Mouse (Mus musculus) liver, adult 2 months (tissue): ENCODE data around the gene Tgfbi. TPM values are rescaled to one million over a fixed set of nuclear protein-coding genes. Genes with fewer than 3 reads are reported as not detected.

Experiments
- DNase-seq: peaks from one replicate; pipeline ENCODE4 v3.0.0-alpha.2; 2011; ENCODE audit warnings: low read depth, low spot score; ENCODE audit errors: extremely low read depth
- H3K27ac ChIP-seq: fragments of 200-500 bp; replicated peaks from 2 replicates; pipeline ENCODE4 v1.5.1; 2012; ENCODE audit warnings: low read depth, mild to moderate bottlenecking, control low read depth, inconsistent platforms, low read length; ENCODE audit not compliant: insufficient read depth
- H3K27me3 ChIP-seq: fragments of 200-500 bp; 2 replicates; pipeline ENCODE4 v1.6.1; 2012; ENCODE audit warnings: mild to moderate bottlenecking, moderate library complexity, low read length, inconsistent platforms; ENCODE audit not compliant: control insufficient read depth, insufficient read depth
- H3K36me3 ChIP-seq: fragments of 200-500 bp; 2 replicates; pipeline ENCODE4 v1.6.1; 2012; ENCODE audit warnings: low read length, inconsistent platforms; ENCODE audit not compliant: control insufficient read depth, insufficient read depth
- H3K4me1 ChIP-seq: fragments of 200-500 bp; 2 replicates; pipeline ENCODE4 v1.6.1; 2011; ENCODE audit warnings: low read length; ENCODE audit not compliant: control insufficient read depth, insufficient read depth
- H3K4me3 ChIP-seq: fragments of 200-500 bp; 2 replicates; pipeline ENCODE4 v1.5.1; 2011; ENCODE audit warnings: low read depth, mild to moderate bottlenecking, control low read depth, low read length, moderate library complexity; ENCODE audit not compliant: insufficient read depth
- H3K79me2 ChIP-seq: fragments of 200-500 bp; 2 replicates; pipeline ENCODE4 v1.6.1; 2012; ENCODE audit warnings: inconsistent platforms, mild to moderate bottlenecking, low read length, moderate library complexity; ENCODE audit not compliant: control insufficient read depth, insufficient read depth
- H3K9ac ChIP-seq: fragments of 200-500 bp; 2 replicates; pipeline ENCODE4 v1.6.1; 2012; ENCODE audit warnings: low read depth, mild to moderate bottlenecking, control low read depth, inconsistent platforms, low read length
- CTCF ChIP-seq: fragments of 200-500 bp; IDR thresholded peaks from 2 replicates; pipeline ENCODE4 v1.5.1; 2011; ENCODE audit warnings: low read depth, low read length, control low read depth
- POLR2A ChIP-seq: fragments of 200-500 bp; IDR thresholded peaks from 2 replicates; pipeline ENCODE4 v1.6.1; 2011; ENCODE audit warnings: low read length, control low read depth; ENCODE audit not compliant: insufficient read depth; ENCODE audit errors: extremely low read depth
- WGBS: fragments of 180-500 bp; shearing (Covaris S2); methylation state at CpG from one replicate; pipeline ENCODE4 v1.1.7; 2018; 5-methylcytosine and 5-hydroxymethylcytosine counted together
- polyA plus RNA-seq: library from polyadenylated mRNA; depleted of rRNA; stranded (reverse); fragments of >200 nt; gene quantifications from 2 replicates; pipeline ENCODE4 v1.2.3, GENCODE M21; 2012
- total RNA-seq: library from RNA; depleted of rRNA; stranded (reverse); fragments of >200 nt; gene quantifications from 2 replicates; pipeline ENCODE4 v1.2.3, GENCODE M21; 2014

The Tgfbi gene
- total and polyA plus RNA-seq, 2 experiments = 27.2 to 34.3 TPM

DNA sequence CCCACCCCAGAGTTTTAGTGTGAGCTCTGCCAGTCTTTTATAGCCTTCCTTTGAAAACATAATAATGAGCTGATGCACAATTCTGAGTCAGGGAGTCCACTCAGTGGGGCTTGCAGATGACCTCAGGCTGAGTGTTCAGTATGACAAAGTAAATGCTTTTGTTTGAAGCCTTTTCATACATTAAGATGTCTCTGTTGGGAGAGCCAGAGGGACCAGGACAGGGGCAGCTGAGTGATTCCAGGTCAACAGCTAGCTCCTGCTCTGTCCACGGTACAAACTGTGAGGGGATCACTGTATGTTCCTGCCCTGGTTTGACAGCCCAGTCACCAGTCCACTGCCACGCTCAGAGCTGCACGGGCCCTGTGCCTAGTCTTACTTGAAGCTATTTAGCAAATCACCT is 26.6 kb upstream of the Tgfbi start:
- no peaks in the 10 kb centered on the region for H3K79me2 ChIP-seq
- H3K27me3 ChIP-seq = no peaks in the 10 kb centered on the region
- no peaks in the 10 kb centered on the region for H3K36me3 ChIP-seq
- no peaks in the 10 kb centered on the region for H3K4me1 ChIP-seq
- H3K4me3 ChIP-seq = no peak overlapping the region
- no peak overlapping the region for H3K9ac ChIP-seq
- no peak for TF ChIP-seq POLR2A
- no peak for TF ChIP-seq CTCF
- 94% methylated on average over 3 of the region's 3 CpGs for WGBS
- no peak overlapping the region for H3K27ac ChIP-seq
- DNase-seq = no peak

DNA sequence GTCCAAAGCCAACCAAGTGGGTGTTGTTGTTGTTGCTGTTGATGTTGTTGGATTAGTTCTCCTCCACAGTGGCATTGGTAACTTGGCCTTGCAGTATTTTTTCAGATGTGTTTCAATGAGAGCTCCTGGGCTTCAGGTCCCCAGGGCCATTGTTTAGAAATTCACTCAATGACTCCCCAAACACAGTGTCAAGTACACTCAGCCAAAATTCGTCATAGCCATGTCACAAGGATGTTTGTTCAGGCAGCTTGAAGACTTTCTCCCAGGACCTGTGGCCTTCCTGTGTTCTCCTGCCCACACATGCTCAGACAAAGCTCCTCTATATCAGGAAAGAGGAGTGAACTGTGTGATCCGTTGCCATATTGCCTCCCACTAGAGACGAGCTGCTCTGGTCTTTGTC is 23.3 kb upstream of the Tgfbi start:
- Histone ChIP-seq H3K79me2 (no peaks in the 10 kb centered on the region), H3K4me3 (no peak overlapping the region), H3K27me3 (no peaks in the 10 kb centered on the region), H3K36me3 (no peaks in the 10 kb centered on the region), H3K9ac (no peak overlapping the region), H3K4me1 (no peaks in the 10 kb centered on the region; the same call in 1 of the 2 replicates), H3K27ac (no peak overlapping the region)
- TF ChIP-seq POLR2A (no peak), CTCF (no peak)
- DNase-seq = no peak
- 82% methylated on average over 3 of the region's 3 CpGs for WGBS

DNA sequence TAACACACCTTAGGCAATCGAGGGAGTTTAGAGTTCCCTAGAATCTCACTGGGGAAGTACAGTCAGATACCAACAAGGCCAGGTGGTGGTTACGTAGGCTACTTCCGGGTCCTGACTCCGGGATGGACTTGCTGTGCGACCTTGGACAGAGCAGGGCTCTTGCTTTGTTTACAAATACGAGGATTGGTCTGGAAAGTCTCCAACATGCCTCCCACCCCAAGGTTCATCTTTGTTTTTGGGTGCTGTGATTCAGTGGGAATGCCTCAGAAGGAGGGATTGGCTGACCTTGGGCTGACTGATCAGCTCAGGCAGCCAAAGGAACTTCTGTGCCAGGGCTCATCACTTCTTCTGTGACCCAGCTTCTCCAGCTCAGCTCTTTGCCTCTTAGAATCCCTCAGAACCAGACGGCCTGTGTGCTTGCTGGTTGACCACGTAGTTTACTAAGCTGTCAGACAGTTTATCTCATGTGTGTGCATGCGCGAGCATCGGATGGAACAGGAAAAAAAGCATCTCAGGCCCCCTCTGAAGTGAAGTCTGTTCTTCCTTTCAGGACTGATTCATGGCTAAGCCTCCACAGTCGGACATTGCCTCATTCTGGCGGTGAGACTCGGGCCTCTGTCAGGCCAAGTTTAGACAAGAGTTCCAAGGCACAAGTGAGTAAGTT is 20.7 kb upstream of the Tgfbi start:
- Histone ChIP-seq H3K4me1 (no peaks in the 10 kb centered on the region; the same call in 1 of the 2 replicates), H3K4me3 (no peak overlapping the region), H3K27me3 (no peaks in the 10 kb centered on the region), H3K36me3 (no peaks in the 10 kb centered on the region), H3K27ac (no peak overlapping the region), H3K79me2 (no peaks in the 10 kb centered on the region), H3K9ac (no peak overlapping the region)
- WGBS = 27% methylated on average over 14 of the region's 14 CpGs
- no peak for TF ChIP-seq CTCF
- no peak for TF ChIP-seq POLR2A
- DNase-seq = peak; percentile 78

DNA sequence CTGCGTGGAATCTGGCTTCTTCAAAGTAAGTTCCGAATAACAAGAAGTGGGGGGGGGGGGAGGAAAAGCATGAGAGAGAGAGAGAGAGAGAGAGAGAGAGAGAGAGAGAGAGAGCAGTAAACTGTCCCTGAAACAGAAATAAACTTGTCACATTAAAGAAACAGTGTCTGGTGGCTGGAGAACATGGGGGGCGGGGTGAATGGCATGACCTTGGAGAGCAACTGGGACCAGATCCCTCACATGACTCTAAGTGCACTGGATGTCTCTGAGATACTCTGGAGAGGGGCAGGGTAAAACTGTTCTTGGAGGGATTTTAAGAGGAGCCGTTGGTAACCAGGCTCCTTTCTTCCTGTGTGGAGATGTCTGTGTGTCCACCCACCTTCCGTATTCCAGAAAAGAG is 19.1 kb upstream of the Tgfbi start:
- H3K4me3 ChIP-seq = no peak overlapping the region
- no peaks in the 10 kb centered on the region for H3K27me3 ChIP-seq
- H3K79me2 ChIP-seq = no peaks in the 10 kb centered on the region
- WGBS = 90% methylated on average over 5 of the region's 5 CpGs
- H3K9ac ChIP-seq = no peak overlapping the region
- no peaks in the 10 kb centered on the region; the same call in 1 of the 2 replicates for H3K4me1 ChIP-seq
- TF ChIP-seq POLR2A (no peak), CTCF (no peak)
- no peaks in the 10 kb centered on the region for H3K36me3 ChIP-seq
- no peak for DNase-seq
- H3K27ac ChIP-seq = no peak overlapping the region; the same call in 1 of the 2 replicates

DNA sequence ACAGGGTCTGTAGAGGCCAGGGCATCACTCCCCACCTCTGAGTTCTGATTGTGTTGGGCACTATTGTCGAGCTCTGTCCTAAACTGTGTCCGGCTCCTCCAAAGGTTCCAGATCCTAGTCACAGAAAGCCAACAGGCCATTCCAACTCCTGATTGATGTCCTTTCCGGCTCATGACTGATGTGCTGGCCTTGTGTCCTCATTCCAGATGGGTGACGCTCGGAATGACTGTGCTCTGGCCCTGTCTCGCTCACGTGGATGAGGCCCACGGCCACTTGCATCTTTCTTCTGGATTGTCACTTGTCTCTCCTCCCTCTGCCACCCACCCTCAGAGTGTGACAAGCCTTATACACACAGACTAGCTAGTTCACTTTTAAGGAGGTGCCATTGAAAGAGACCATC is 18.1 kb upstream of the Tgfbi start:
- Histone ChIP-seq H3K4me3 (no peak overlapping the region), H3K27me3 (no peaks in the 10 kb centered on the region), H3K4me1 (no peaks in the 10 kb centered on the region; the same call in 1 of the 2 replicates), H3K27ac (no peak overlapping the region), H3K79me2 (no peaks in the 10 kb centered on the region), H3K9ac (no peak overlapping the region), H3K36me3 (no peaks in the 10 kb centered on the region)
- 89% methylated on average over 8 of the region's 8 CpGs for WGBS
- TF ChIP-seq POLR2A (no peak), CTCF (no peak)
- DNase-seq = no peak

DNA sequence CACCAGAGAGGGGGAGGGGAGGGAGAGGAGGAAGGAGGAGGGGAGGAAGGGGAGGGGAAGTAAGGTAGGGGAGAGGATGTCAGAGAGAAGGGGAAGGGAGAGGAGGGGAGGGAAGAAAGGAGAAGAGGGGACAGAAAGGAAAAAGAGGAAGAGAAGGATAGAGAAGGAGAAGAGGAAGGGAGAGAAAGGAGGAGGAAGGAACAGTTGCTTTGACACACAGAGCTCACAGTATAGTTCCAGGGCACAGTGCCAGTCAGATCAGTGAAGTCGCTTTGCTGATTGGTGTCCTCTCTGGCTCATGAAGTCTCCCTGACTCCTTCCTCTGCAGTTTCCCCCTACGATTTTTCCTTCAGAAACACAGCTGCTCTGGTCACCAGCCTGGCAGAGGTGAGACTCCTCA is 17.4 kb upstream of the Tgfbi start:
- TF ChIP-seq CTCF (no peak), POLR2A (no peak)
- Histone ChIP-seq H3K27ac (no peak overlapping the region), H3K27me3 (no peaks in the 10 kb centered on the region), H3K9ac (no peak overlapping the region), H3K4me1 (no peaks in the 10 kb centered on the region; the same call in 1 of the 2 replicates), H3K36me3 (no peaks in the 10 kb centered on the region), H3K79me2 (no peaks in the 10 kb centered on the region), H3K4me3 (no peak overlapping the region)
- WGBS = 72% methylated on average over 2 of the region's 2 CpGs
- DNase-seq = no peak
